Mouse (Mus musculus) lung, embryonic 15.5 days (tissue): ENCODE measurements around the gene Strbp. TPM values are rescaled to one million over a fixed set of nuclear protein-coding genes. Genes with fewer than 3 reads are reported as not detected.

Source experiments
- ATAC-seq: fragments of 200-750 bp; cut with Nextera tagmentation; 2 replicates; pipeline ENCODE4 v1.8.0; 2017; ENCODE audit warnings: moderate number of reproducible peaks, borderline replicate concordance; ENCODE audit not compliant: low FRiP score, low TSS enrichment; ENCODE audit errors: extremely low read depth
- H3K27ac ChIP-seq: fragments of 300-500 bp; sonication (generic); 2 replicates; pipeline ENCODE4 v1.5.1; 2015; ENCODE audit warnings: moderate library complexity, mild to moderate bottlenecking, inconsistent platforms
- H3K27me3 ChIP-seq: fragments of 300-500 bp; sonication (generic); 2 replicates; pipeline ENCODE4 v1.6.1; 2015; ENCODE audit warnings: inconsistent platforms
- H3K36me3 ChIP-seq: fragments of 300-500 bp; sonication (generic); 2 replicates; pipeline ENCODE4 v1.6.1; 2015; ENCODE audit warnings: inconsistent platforms
- H3K4me1 ChIP-seq: fragments of 300-500 bp; sonication (generic); 2 replicates; pipeline ENCODE4 v1.6.1; 2015; ENCODE audit warnings: inconsistent platforms
- H3K4me2 ChIP-seq: fragments of 300-500 bp; sonication (generic); 2 replicates; pipeline ENCODE4 v1.6.1; 2015; ENCODE audit warnings: inconsistent platforms, mild to moderate bottlenecking, moderate library complexity
- H3K4me3 ChIP-seq: fragments of 300-500 bp; sonication (generic); 2 replicates; pipeline ENCODE4 v1.5.1; 2015; ENCODE audit warnings: mild to moderate bottlenecking, inconsistent platforms
- H3K9ac ChIP-seq: fragments of 300-500 bp; sonication (generic); 2 replicates; pipeline ENCODE4 v1.6.1; 2015; ENCODE audit warnings: inconsistent platforms
- H3K9me3 ChIP-seq: fragments of 300-500 bp; sonication (generic); 2 replicates; pipeline ENCODE4 v1.6.1; 2016; ENCODE audit warnings: inconsistent platforms
- WGBS: fragments of 180-500 bp; shearing (Covaris S2); methylation state at CpG from one replicate; pipeline ENCODE4 v1.1.7; 2015; 5-methylcytosine and 5-hydroxymethylcytosine counted together
- polyA plus RNA-seq: library from polyadenylated mRNA; unstranded; fragments of >200 nt; fragmentation: Nextera tagmentation; extraction: Ambion mirVana; gene quantifications from 2 replicates; pipeline ENCODE4 v1.2.1, GENCODE M21; 2015

Gene Strbp
- polyA plus RNA-seq, 1 experiment from 2014 or later, result 31.9 TPM

GRCm38 (mm10) chr2:37566035-37566434, 137.6 kb downstream of the Strbp start:
- H3K4me2 ChIP-seq, result no peak overlapping the region
- no peak overlapping the region for H3K4me3 ChIP-seq
- 50% methylated on average over 1 of the region's 1 CpGs for WGBS
- no peak overlapping the region for H3K27ac ChIP-seq
- peaks cover 61% of the 10 kb centered on the region for H3K36me3 ChIP-seq
- H3K9me3 ChIP-seq, result no peaks in the 10 kb centered on the region
- no peaks in the 10 kb centered on the region for H3K27me3 ChIP-seq
- ATAC-seq, result no peak
- H3K9ac ChIP-seq, result no peak overlapping the region
- H3K4me1 ChIP-seq, result 0 out of 2 replicates have a peak, but pooled peaks cover 2% of the 10 kb centered on the region

DNA sequence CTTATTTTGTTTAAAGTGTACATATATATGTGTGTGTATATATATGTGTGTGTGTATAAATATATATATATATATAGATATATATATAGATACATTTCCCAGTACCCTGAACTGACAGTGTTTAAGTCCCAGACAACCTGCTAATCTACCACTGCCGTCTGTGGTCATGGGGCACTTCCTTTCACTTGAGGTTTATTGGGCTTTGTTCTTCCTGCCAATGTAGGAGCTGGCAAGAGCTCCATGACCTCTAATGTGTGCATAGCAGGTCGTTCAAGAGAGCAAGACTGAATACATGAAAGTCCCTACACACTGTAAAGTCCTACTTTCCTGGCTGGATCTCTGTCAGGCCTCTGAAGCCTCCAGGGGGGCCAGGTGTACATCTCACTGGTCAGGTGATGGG, 138.1 kb downstream of the Strbp start:
- Histone ChIP-seq H3K4me2 (no peak overlapping the region), H3K4me3 (no peak overlapping the region), H3K27ac (no peak overlapping the region), H3K9ac (no peak overlapping the region), H3K36me3 (peaks cover 66% of the 10 kb centered on the region), H3K9me3 (no peaks in the 10 kb centered on the region), H3K4me1 (0 out of 2 replicates have a peak, but pooled peaks cover 2% of the 10 kb centered on the region), H3K27me3 (no peaks in the 10 kb centered on the region)
- WGBS, result 31% methylated on average over 2 of the region's 2 CpGs
- ATAC-seq, result no peak

DNA sequence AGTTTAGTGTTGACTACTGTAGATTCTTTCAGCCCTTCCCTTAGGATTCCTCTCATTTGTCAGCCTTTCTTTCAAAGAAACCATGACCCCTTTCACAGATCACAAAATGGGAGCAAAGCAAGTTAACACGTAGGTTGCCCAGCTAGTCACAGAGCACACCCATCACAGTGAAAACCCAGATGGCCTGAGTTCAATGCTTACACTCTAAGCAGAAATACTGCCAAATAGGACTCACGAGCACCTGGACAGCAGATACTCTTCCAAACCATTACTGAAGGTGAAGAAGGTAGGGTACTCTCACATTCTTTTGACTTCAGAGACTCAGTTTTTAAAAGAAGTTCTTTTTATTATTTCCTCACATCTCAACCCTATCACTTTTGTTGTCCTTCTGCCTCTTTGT, 147.3 kb downstream of the Strbp start:
- Histone ChIP-seq H3K4me3 (no peak overlapping the region), H3K27ac (no peak overlapping the region), H3K9me3 (no peaks in the 10 kb centered on the region), H3K9ac (no peak overlapping the region), H3K4me1 (no peaks in the 10 kb centered on the region), H3K27me3 (no peaks in the 10 kb centered on the region), H3K36me3 (peaks cover 85% of the 10 kb centered on the region), H3K4me2 (no peak overlapping the region)
- 79% methylated on average over 2 of the region's 2 CpGs for WGBS
- no peak for ATAC-seq

- 85% methylated on average over 1 of the region's 1 CpGs for WGBS
These were observed 154.2 kb downstream of the Strbp start for GRCm38 (mm10) chr2:37549346-37550012.

GRCm38 (mm10) chr2:37531639-37532038, 172.0 kb downstream of the Strbp start:
- Histone ChIP-seq H3K27ac (no peak overlapping the region), H3K9ac (no peak overlapping the region), H3K9me3 (no peaks in the 10 kb centered on the region), H3K4me3 (no peak overlapping the region), H3K36me3 (peaks cover 20% of the 10 kb centered on the region), H3K4me1 (0 out of 2 replicates have a peak, but pooled peaks cover 3% of the 10 kb centered on the region), H3K27me3 (no peaks in the 10 kb centered on the region), H3K4me2 (no peak overlapping the region)
- ATAC-seq, result no peak
- WGBS, result 63% methylated on average over 3 of the region's 3 CpGs

More at GRCm38 (mm10) chr2:37549346-37550012, 154.2 kb downstream of the Strbp start:
- no peak overlapping the region for H3K4me2 ChIP-seq
- no peak overlapping the region for H3K9ac ChIP-seq
- no peaks in the 10 kb centered on the region for H3K27me3 ChIP-seq
- no peak overlapping the region for H3K27ac ChIP-seq
- ATAC-seq, result no peak
- H3K4me1 ChIP-seq, result no peaks in the 10 kb centered on the region
- H3K36me3 ChIP-seq, result peaks cover 58% of the 10 kb centered on the region
- no peaks in the 10 kb centered on the region for H3K9me3 ChIP-seq
- no peak overlapping the region for H3K4me3 ChIP-seq

DNA sequence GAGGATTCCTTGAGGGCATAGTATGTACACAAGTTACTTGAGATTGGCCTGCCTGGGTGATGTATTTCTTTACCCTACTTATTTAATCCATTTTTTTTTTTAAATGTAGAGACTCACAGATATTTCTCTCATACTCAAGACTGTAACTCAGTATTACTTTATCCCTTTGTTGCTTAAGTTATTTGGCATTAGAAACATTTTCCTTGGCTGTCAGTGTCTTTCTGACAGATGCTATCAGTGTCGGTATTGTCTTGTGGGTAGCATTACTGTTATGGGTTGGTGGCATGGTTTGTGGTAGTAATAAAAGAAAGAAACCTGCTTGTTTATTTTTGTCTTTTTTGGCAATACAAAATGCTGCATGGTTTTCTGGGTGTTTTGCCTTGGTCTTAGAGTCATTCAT, 172.9 kb downstream of the Strbp start:
- Histone ChIP-seq H3K9me3 (no peaks in the 10 kb centered on the region), H3K27ac (no peak overlapping the region), H3K4me3 (no peak overlapping the region), H3K27me3 (no peaks in the 10 kb centered on the region), H3K4me1 (0 out of 2 replicates have a peak, but pooled peaks cover 3% of the 10 kb centered on the region), H3K36me3 (peaks cover 14% of the 10 kb centered on the region), H3K9ac (no peak overlapping the region), H3K4me2 (no peak overlapping the region)
- ATAC-seq, result no peak
- WGBS, result 91% methylated on average over 1 of the region's 1 CpGs

DNA sequence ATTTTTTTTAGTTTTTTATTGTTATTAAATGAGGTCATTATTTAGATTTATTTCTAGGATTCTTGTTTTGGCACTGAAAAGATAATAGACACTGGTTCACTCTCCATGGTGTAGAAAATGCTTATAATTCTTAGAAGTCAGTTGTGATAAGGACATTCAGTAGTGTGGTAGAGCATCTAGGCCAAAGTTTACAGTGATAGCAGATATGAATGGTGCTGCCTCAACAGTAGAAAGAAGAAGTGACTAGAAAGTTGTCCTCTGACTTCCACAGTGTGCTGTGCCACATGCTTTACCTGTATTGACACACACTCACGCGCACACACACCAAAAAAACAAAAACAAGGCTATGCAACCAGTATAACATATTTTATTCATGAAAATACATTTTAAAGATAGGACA, 174.3 kb downstream of the Strbp start:
- no peak for ATAC-seq
- WGBS, result 90% methylated on average over 2 of the region's 2 CpGs
- H3K27me3 ChIP-seq, result no peaks in the 10 kb centered on the region

GRCm38 (mm10) chr2:37527587-37527986, 176.1 kb downstream of the Strbp start:
- H3K36me3 ChIP-seq, result 0 out of 2 replicates have a peak, but pooled peaks cover 3% of the 10 kb centered on the region
- peak overlapping the region; percentile 53; the same call in 1 of the 2 replicates for H3K27ac ChIP-seq

More for the DNA sequence above, 174.3 kb downstream of the Strbp start:
- Histone ChIP-seq H3K4me3 (no peak overlapping the region), H3K4me1 (0 out of 2 replicates have a peak, but pooled peaks cover 3% of the 10 kb centered on the region), H3K4me2 (no peak overlapping the region), H3K9me3 (no peaks in the 10 kb centered on the region), H3K27ac (no peak overlapping the region), H3K9ac (no peak overlapping the region), H3K36me3 (peaks cover 2% of the 10 kb centered on the region; the same call in 1 of the 2 replicates)

DNA sequence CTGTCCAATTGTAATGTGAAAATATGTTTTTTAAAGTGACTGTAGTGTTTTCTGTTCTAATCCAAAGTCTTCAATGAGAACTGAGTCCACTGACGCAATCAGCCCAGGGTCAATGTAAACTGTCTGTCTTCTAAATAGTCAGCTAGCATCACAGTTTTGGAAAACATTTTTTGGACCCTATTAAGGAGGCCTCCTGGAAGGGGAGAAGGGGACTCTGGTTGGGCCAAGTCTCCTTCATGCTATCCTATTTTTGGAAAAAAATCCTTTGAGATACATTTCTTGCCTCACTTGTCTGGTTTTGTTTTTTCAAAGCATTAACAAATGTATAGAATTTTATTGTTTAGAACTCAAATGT, 184.4 kb downstream of the Strbp start:
- Histone ChIP-seq H3K36me3 (peaks cover 9% of the 10 kb centered on the region; the same call in 1 of the 2 replicates), H3K27me3 (no peaks in the 10 kb centered on the region), H3K27ac (0 out of 2 replicates have a peak overlapping the region, but pooled peaks have one; percentile 20), H3K4me1 (peaks cover 9% of the 10 kb centered on the region), H3K4me2 (no peak overlapping the region), H3K9ac (no peak overlapping the region), H3K9me3 (no peaks in the 10 kb centered on the region), H3K4me3 (no peak overlapping the region)
- 41% methylated on average over 1 of the region's 1 CpGs for WGBS
- peak; percentile 83; the same call in 1 of the 2 replicates for ATAC-seq

More at GRCm38 (mm10) chr2:37527587-37527986, 176.1 kb downstream of the Strbp start:
- no peak; the same call in 1 of the 2 replicates for ATAC-seq
- H3K4me3 ChIP-seq, result no peak overlapping the region
- 0 out of 2 replicates have a peak, but pooled peaks cover 3% of the 10 kb centered on the region for H3K4me1 ChIP-seq
- H3K9ac ChIP-seq, result no peak overlapping the region
- no peaks in the 10 kb centered on the region for H3K9me3 ChIP-seq
- no peak overlapping the region for H3K4me2 ChIP-seq
- no peaks in the 10 kb centered on the region for H3K27me3 ChIP-seq

DNA sequence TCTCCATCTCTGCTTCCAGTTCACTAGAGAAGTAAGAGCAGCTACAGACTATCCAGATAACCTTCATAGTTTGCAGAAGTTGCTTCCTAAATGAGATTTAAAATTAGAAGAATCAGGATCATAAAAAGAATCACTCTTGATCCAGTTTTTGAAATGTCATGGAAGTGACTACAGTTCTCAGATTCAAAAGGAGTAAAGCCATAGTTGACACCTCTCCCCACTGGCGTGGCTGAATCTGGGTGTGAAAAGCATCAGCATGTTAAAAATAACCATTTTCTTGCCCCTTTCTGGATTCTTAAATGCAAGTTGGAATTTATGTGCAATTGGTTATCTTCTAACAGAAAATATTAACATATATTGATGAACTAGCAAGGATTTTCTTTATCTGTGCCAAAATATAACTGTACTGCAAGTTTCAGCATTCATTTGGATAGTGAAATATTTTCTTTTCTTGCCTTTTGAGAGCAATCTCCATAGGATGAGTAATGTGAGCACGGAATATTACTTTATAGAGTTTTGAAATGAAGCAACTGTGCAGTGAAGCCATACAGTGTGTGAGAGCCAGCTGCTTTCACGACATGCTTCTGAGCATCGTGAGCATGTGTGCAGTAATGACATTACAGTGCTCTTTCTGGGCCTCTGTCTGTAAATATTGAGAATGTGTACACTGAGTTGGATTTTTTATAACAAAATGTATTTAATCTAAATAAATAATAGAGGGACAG, 184.9 kb downstream of the Strbp start:
- Histone ChIP-seq H3K4me3 (no peak overlapping the region), H3K4me2 (no peak overlapping the region; the same call in 1 of the 2 replicates), H3K27me3 (no peaks in the 10 kb centered on the region), H3K4me1 (peaks cover 9% of the 10 kb centered on the region), H3K9me3 (no peaks in the 10 kb centered on the region), H3K9ac (no peak overlapping the region), H3K27ac (0 out of 2 replicates have a peak overlapping the region, but pooled peaks have one; percentile 20), H3K36me3 (peaks cover 9% of the 10 kb centered on the region; the same call in 1 of the 2 replicates)
- 60% methylated on average over 4 of the region's 4 CpGs for WGBS
- ATAC-seq, result peak; percentile 77; the same call in 1 of the 2 replicates

- no peak for ATAC-seq
- peak overlapping the region; percentile 19; the same call in 1 of the 2 replicates for H3K4me2 ChIP-seq
- no peaks in the 10 kb centered on the region for H3K27me3 ChIP-seq
- peaks cover 9% of the 10 kb centered on the region for H3K4me1 ChIP-seq
- H3K9me3 ChIP-seq, result no peaks in the 10 kb centered on the region
- H3K27ac ChIP-seq, result no peak overlapping the region
- H3K36me3 ChIP-seq, result peaks cover 14% of the 10 kb centered on the region; the same call in 1 of the 2 replicates
- 35% methylated on average over 4 of the region's 4 CpGs for WGBS
- no peak overlapping the region for H3K9ac ChIP-seq
- peak overlapping the region; percentile 12; the same call in 1 of the 2 replicates for H3K4me3 ChIP-seq
These were observed 186.7 kb downstream of the Strbp start for GRCm38 (mm10) chr2:37516922-37517462.
